Mouse (Mus musculus) thymus, postnatal 14 days (tissue): ENCODE results near the gene Lmo1.
"Not testable (repeated sequence)": the region's sequence is repeated elsewhere in the genome, so short reads cannot be mapped to it uniquely, and the experiment has no call there.

Experiments used
- DNase-seq: peaks from one replicate; pipeline ENCODE4 v3.0.0; 2021

Lmo1 gene

GRCm38 (mm10) chr7:109104894-109105293, 70.1 kb downstream of the Lmo1 start:
- DNase-seq: no peak

GRCm38 (mm10) chr7:109101167-109101566, 73.8 kb downstream of the Lmo1 start:
- no peak for DNase-seq

- no peak for DNase-seq
These were observed 76.6 kb downstream of the Lmo1 start for GRCm38 (mm10) chr7:109098145-109099018.

GRCm38 (mm10) chr7:109097203-109097602, 77.8 kb downstream of the Lmo1 start:
- no peak for DNase-seq

- DNase-seq: no peak
These were observed 78.4 kb downstream of the Lmo1 start for GRCm38 (mm10) chr7:109096618-109097017.

GRCm38 (mm10) chr7:109094294-109094693, 80.7 kb downstream of the Lmo1 start:
- DNase-seq: no peak

- DNase-seq: not testable (repeated sequence)
These were observed 83.7 kb downstream of the Lmo1 start for GRCm38 (mm10) chr7:109091316-109091715.
